Mouse (Mus musculus) stomach, embryonic 16.5 days (tissue): ENCODE measurements around the gene Gm281. TPM values are rescaled to one million over a fixed set of nuclear protein-coding genes. Genes with fewer than 3 reads are reported as not detected.
"Not testable (repeated sequence)": the region's sequence is repeated elsewhere in the genome, so short reads cannot be mapped to it uniquely, and the experiment has no call there.

Experiments
- ATAC-seq: fragments of 200-750 bp; cut with Nextera tagmentation; 2 replicates; pipeline ENCODE4 v1.8.0; 2017; ENCODE audit warnings: moderate number of reproducible peaks, moderate TSS enrichment; ENCODE audit not compliant: insufficient read depth, low FRiP score
- H3K27ac ChIP-seq: fragments of 300-500 bp; sonication (generic); 2 replicates; pipeline ENCODE4 v1.5.1; 2014; ENCODE audit warnings: low read length
- H3K27me3 ChIP-seq: fragments of 300-500 bp; sonication (generic); 2 replicates; pipeline ENCODE4 v1.6.1; 2014; ENCODE audit warnings: low read length, control low read depth, mixed read lengths; ENCODE audit not compliant: control insufficient read depth, insufficient read depth
- H3K36me3 ChIP-seq: fragments of 300-500 bp; sonication (generic); 2 replicates; pipeline ENCODE4 v1.6.1; 2014; ENCODE audit warnings: low read length; ENCODE audit not compliant: control insufficient read depth, insufficient read depth
- H3K4me1 ChIP-seq: fragments of 300-500 bp; sonication (generic); 2 replicates; pipeline ENCODE4 v1.6.1; 2014; ENCODE audit warnings: low read length, control low read depth, mixed read lengths; ENCODE audit not compliant: control insufficient read depth, insufficient read depth
- H3K4me2 ChIP-seq: fragments of 300-500 bp; sonication (generic); 2 replicates; pipeline ENCODE4 v1.6.1; 2014; ENCODE audit warnings: low read depth, low read length, mixed read lengths
- H3K4me3 ChIP-seq: fragments of 300-500 bp; sonication (generic); replicated peaks from 2 replicates; pipeline ENCODE4 v1.5.1; 2014; ENCODE audit warnings: mild to moderate bottlenecking, low read length
- H3K9ac ChIP-seq: fragments of 300-500 bp; sonication (generic); 2 replicates; pipeline ENCODE4 v1.6.1; 2014; ENCODE audit warnings: low read length
- H3K9me3 ChIP-seq: fragments of 300-500 bp; sonication (generic); replicated peaks from 2 replicates; pipeline ENCODE4 v1.6.1; 2016; ENCODE audit warnings: low read length, control low read depth; ENCODE audit not compliant: control insufficient read depth
- WGBS: fragments of 180-500 bp; shearing (Covaris S2); extraction: QIAGEN DNeasy Blood & Tissue Kit; methylation state at CpG from one replicate; pipeline ENCODE4 v1.1.7; 2014; 5-methylcytosine and 5-hydroxymethylcytosine counted together
- polyA plus RNA-seq: library from polyadenylated mRNA; unstranded; fragments of >200 nt; fragmentation: Nextera tagmentation; extraction: Ambion mirVana; gene quantifications from 2 replicates; pipeline ENCODE4 v1.2.1, GENCODE M21; 2015

The Gm281 gene
- not detected in 2 replicates for polyA plus RNA-seq

- H3K27ac ChIP-seq: no peak within 1 kb of the TSS
- no peaks in the 10 kb centered on the region for H3K36me3 ChIP-seq
- no peaks in the 10 kb centered on the region for H3K27me3 ChIP-seq
- 31% methylated on average over 1 of the region's 1 CpGs for WGBS
- H3K9ac ChIP-seq: no peak within 1 kb of the TSS
- ATAC-seq: no peak
- no peaks in the 10 kb centered on the region for H3K9me3 ChIP-seq
- H3K4me2 ChIP-seq: no peak within 1 kb of the TSS
- H3K4me1 ChIP-seq: no peaks in the 10 kb centered on the region
- no peak within 1 kb of the TSS for H3K4me3 ChIP-seq
Observed at GRCm38 (mm10) chr14:13914387-13915082, at the start of gene Gm281. Gene Gm281 (minus strand): TSS chr14:13914478.

GRCm38 (mm10) chr14:13963527-13963926 is 49.2 kb upstream of the Gm281 start:
- Histone ChIP-seq H3K27me3 (no peaks in the 10 kb centered on the region), H3K27ac (no peak overlapping the region), H3K4me2 (no peak overlapping the region), H3K36me3 (no peaks in the 10 kb centered on the region), H3K9ac (no peak overlapping the region), H3K4me3 (no peak overlapping the region), H3K4me1 (peaks cover 9% of the 10 kb centered on the region), H3K9me3 (no peaks in the 10 kb centered on the region)
- WGBS: 45% methylated on average over 1 of the region's 1 CpGs
- ATAC-seq: no peak

- Histone ChIP-seq H3K9ac (no peak overlapping the region), H3K4me3 (no peak overlapping the region), H3K9me3 (no peaks in the 10 kb centered on the region), H3K36me3 (no peaks in the 10 kb centered on the region), H3K4me2 (peak overlapping the region; percentile 23; the same call in 1 of the 2 replicates), H3K27ac (peak overlapping the region; percentile 38; the same call in 1 of the 2 replicates), H3K4me1 (peaks cover 9% of the 10 kb centered on the region), H3K27me3 (no peaks in the 10 kb centered on the region)
- no peak for ATAC-seq
- 76% methylated on average over 6 of the region's 6 CpGs for WGBS
Observed at GRCm38 (mm10) chr14:13962476-13962875, 48.2 kb upstream of the Gm281 start.

DNA sequence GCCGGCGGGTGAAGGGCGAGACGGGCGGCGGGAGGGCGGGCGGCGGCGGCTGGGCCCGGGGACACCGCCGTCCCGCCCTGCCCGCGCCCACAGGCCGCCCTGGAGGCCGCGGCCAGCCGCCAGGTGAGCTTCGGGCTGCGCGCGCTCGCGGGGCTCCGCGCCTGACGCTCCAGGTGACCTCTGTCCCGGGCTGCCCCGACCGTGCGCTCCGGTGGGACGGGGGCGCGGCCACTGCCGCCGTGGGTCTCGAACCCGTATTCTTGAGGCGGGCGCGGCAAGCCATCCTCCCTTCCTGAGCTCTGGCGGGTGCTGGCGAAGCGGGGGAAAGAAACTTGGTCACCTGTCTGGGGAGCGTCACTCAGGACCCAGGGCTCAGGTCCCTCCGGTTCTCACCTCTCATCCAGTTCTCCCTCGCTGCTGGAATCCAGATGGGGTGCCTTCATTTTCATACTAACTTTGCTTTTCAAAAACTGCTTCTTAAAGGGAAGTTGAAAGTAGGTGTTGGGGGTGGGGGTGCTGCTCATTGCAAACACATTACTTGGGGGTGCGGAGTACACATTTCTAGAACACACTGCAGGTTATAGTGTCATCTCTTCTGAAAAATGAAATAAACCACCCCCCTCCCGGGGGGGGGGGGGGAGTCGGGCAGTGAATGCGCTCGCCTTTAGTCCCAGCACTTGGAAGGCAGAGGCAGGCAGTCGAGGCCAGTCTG is 47.3 kb upstream of the Gm281 start, which contains the start of the genes Atxn7 and Thoc7:
TSS of gene Atxn7 (plus strand) at position 40 of the 712 bp plus-strand sequence.
TSS of gene Thoc7 (minus strand) at position 452 of the 712 bp plus-strand sequence.
- Histone ChIP-seq H3K4me2 (peak within 1 kb of the TSS; percentile 60), H3K27ac (peak within 1 kb of the TSS; percentile 91), H3K36me3 (0 out of 2 replicates have a peak, but pooled peaks cover 2% of the 10 kb centered on the region), H3K4me3 (peak within 1 kb of the TSS; percentile 97), H3K9ac (peak within 1 kb of the TSS; percentile 99), H3K4me1 (peaks cover 9% of the 10 kb centered on the region), H3K27me3 (no peaks in the 10 kb centered on the region), H3K9me3 (no peaks in the 10 kb centered on the region)
- peak; percentile 76 for ATAC-seq
- WGBS: 2% methylated on average over 35 of the region's 56 CpGs

- Histone ChIP-seq H3K9ac (peak overlapping the region; percentile 99), H3K36me3 (peaks cover 7% of the 10 kb centered on the region; the same call in 1 of the 2 replicates), H3K9me3 (no peaks in the 10 kb centered on the region), H3K4me3 (peak overlapping the region; percentile 97), H3K27ac (peak overlapping the region; percentile 91), H3K27me3 (no peaks in the 10 kb centered on the region), H3K4me1 (peaks cover 9% of the 10 kb centered on the region), H3K4me2 (peak overlapping the region; percentile 60)
- ATAC-seq: peak; percentile 89
- under 1% methylated on average over 53 of the region's 75 CpGs for WGBS
Observed at GRCm38 (mm10) chr14:13960482-13961325, 46.4 kb upstream of the Gm281 start.

GRCm38 (mm10) chr14:13960079-13960478 is 45.8 kb upstream of the Gm281 start:
- ATAC-seq: no peak
- peaks cover 9% of the 10 kb centered on the region for H3K4me1 ChIP-seq
- peaks cover 8% of the 10 kb centered on the region; the same call in 1 of the 2 replicates for H3K36me3 ChIP-seq
- H3K27ac ChIP-seq: peak overlapping the region; percentile 91; the same call in 1 of the 2 replicates
- no peaks in the 10 kb centered on the region for H3K27me3 ChIP-seq
- peak overlapping the region; percentile 97 for H3K4me3 ChIP-seq
- peak overlapping the region; percentile 60 for H3K4me2 ChIP-seq
- H3K9me3 ChIP-seq: no peaks in the 10 kb centered on the region
- 2% methylated on average over 9 of the region's 9 CpGs for WGBS
- peak overlapping the region; percentile 99 for H3K9ac ChIP-seq

DNA sequence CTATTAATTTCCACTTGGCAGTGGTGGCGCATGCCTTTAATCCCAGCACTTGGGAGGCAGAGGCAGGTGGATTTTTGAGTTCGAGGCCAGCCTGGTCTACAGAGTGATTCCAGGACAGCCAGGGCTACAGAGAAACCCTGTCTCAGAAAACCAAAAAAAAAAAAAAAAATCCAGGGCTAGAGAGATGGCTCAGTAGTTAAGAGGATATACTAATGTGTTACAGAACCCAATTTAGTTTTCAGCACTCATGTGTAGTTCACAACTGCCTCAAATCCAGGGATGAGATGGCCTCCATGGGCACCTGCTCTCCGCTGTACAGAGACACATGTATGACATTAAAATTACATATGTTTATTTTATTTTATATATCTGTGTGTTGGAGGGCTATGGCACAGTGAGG is 37.9 kb upstream of the Gm281 start:
- not testable (repeated sequence) for H3K27ac ChIP-seq, H3K4me3 ChIP-seq, H3K4me1 ChIP-seq, H3K9me3 ChIP-seq, H3K9ac ChIP-seq, H3K4me2 ChIP-seq, ATAC-seq, H3K27me3 ChIP-seq
- 100% methylated on average over 3 of the region's 3 CpGs for WGBS
- peaks cover 30% of the 10 kb centered on the region for H3K36me3 ChIP-seq

DNA sequence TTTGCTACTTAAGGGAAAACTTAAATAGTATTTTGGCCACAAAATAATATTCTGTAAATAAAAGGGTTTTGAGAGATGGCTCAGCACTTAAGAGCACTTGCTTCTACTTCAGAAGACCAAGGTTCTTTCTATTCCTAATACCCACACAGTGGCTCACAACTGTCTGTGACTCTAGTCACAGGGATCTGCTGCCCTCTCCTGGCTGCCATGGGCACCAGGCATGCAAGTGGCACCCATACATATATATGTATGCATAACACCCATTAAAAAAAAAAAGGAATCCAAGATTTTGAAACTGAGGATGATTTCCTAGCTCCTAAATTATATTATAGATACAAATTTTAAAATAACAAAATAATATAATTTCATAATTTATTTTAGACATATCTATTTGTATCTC is 36.1 kb upstream of the Gm281 start:
- Histone ChIP-seq H3K9ac (no peak overlapping the region), H3K27me3 (no peaks in the 10 kb centered on the region), H3K9me3 (no peaks in the 10 kb centered on the region), H3K4me2 (no peak overlapping the region), H3K36me3 (peaks cover 24% of the 10 kb centered on the region), H3K27ac (no peak overlapping the region), H3K4me1 (no peaks in the 10 kb centered on the region), H3K4me3 (no peak overlapping the region)
- ATAC-seq: no peak
